Mouse (Mus musculus) stomach, embryonic 16.5 days (tissue): ENCODE data around the gene Dusp3. TPM values are rescaled to one million over a fixed set of nuclear protein-coding genes. Genes with fewer than 3 reads are reported as not detected.

Experiments
- ATAC-seq: fragments of 200-750 bp; cut with Nextera tagmentation; 2 replicates; pipeline ENCODE4 v1.8.0; 2017; ENCODE audit warnings: moderate number of reproducible peaks, moderate TSS enrichment; ENCODE audit not compliant: insufficient read depth, low FRiP score
- H3K27ac ChIP-seq: fragments of 300-500 bp; sonication (generic); 2 replicates; pipeline ENCODE4 v1.5.1; 2014; ENCODE audit warnings: low read length
- H3K27me3 ChIP-seq: fragments of 300-500 bp; sonication (generic); 2 replicates; pipeline ENCODE4 v1.6.1; 2014; ENCODE audit warnings: low read length, control low read depth, mixed read lengths; ENCODE audit not compliant: control insufficient read depth, insufficient read depth
- H3K36me3 ChIP-seq: fragments of 300-500 bp; sonication (generic); 2 replicates; pipeline ENCODE4 v1.6.1; 2014; ENCODE audit warnings: low read length; ENCODE audit not compliant: control insufficient read depth, insufficient read depth
- H3K4me1 ChIP-seq: fragments of 300-500 bp; sonication (generic); 2 replicates; pipeline ENCODE4 v1.6.1; 2014; ENCODE audit warnings: low read length, control low read depth, mixed read lengths; ENCODE audit not compliant: control insufficient read depth, insufficient read depth
- H3K4me2 ChIP-seq: fragments of 300-500 bp; sonication (generic); 2 replicates; pipeline ENCODE4 v1.6.1; 2014; ENCODE audit warnings: low read depth, low read length, mixed read lengths
- H3K4me3 ChIP-seq: fragments of 300-500 bp; sonication (generic); replicated peaks from 2 replicates; pipeline ENCODE4 v1.5.1; 2014; ENCODE audit warnings: mild to moderate bottlenecking, low read length
- H3K9ac ChIP-seq: fragments of 300-500 bp; sonication (generic); 2 replicates; pipeline ENCODE4 v1.6.1; 2014; ENCODE audit warnings: low read length
- H3K9me3 ChIP-seq: fragments of 300-500 bp; sonication (generic); replicated peaks from 2 replicates; pipeline ENCODE4 v1.6.1; 2016; ENCODE audit warnings: low read length, control low read depth; ENCODE audit not compliant: control insufficient read depth
- WGBS: fragments of 180-500 bp; shearing (Covaris S2); extraction: QIAGEN DNeasy Blood & Tissue Kit; methylation state at CpG from one replicate; pipeline ENCODE4 v1.1.7; 2014; 5-methylcytosine and 5-hydroxymethylcytosine counted together
- polyA plus RNA-seq: library from polyadenylated mRNA; unstranded; fragments of >200 nt; fragmentation: Nextera tagmentation; extraction: Ambion mirVana; gene quantifications from 2 replicates; pipeline ENCODE4 v1.2.1, GENCODE M21; 2015

Dusp3 gene
- polyA plus RNA-seq = 26.1 and 26.3 TPM in 2 replicates

GRCm38 (mm10) chr11:101986913-101987312 is at the start of gene Dusp3:
Dusp3 (minus strand) TSS chr11:101987013.
- peaks cover 16% of the 10 kb centered on the region for H3K4me1 ChIP-seq
- H3K4me3 ChIP-seq = no peak within 1 kb of the TSS
- H3K9ac ChIP-seq = no peak within 1 kb of the TSS
- 77% methylated on average over 3 of the region's 3 CpGs for WGBS
- H3K9me3 ChIP-seq = no peaks in the 10 kb centered on the region
- H3K4me2 ChIP-seq = peak within 1 kb of the TSS; percentile 33; the same call in 1 of the 2 replicates
- no peak within 1 kb of the TSS for H3K27ac ChIP-seq
- no peaks in the 10 kb centered on the region for H3K27me3 ChIP-seq
- no peaks in the 10 kb centered on the region for H3K36me3 ChIP-seq
- ATAC-seq = no peak

GRCm38 (mm10) chr11:102036336-102036735 is 49.5 kb upstream of the Dusp3 start:
- no peak overlapping the region for H3K4me3 ChIP-seq
- no peaks in the 10 kb centered on the region for H3K4me1 ChIP-seq
- no peaks in the 10 kb centered on the region for H3K36me3 ChIP-seq
- H3K9ac ChIP-seq = no peak overlapping the region
- no peak overlapping the region for H3K27ac ChIP-seq
- no peaks in the 10 kb centered on the region for H3K27me3 ChIP-seq
- no peaks in the 10 kb centered on the region for H3K9me3 ChIP-seq
- ATAC-seq = no peak
- H3K4me2 ChIP-seq = no peak overlapping the region
- 76% methylated on average over 7 of the region's 7 CpGs for WGBS

GRCm38 (mm10) chr11:102035456-102035960 is 48.7 kb upstream of the Dusp3 start:
- ATAC-seq = no peak
- Histone ChIP-seq H3K9me3 (no peaks in the 10 kb centered on the region), H3K4me1 (no peaks in the 10 kb centered on the region), H3K9ac (no peak overlapping the region), H3K27me3 (no peaks in the 10 kb centered on the region), H3K4me3 (no peak overlapping the region), H3K36me3 (no peaks in the 10 kb centered on the region), H3K4me2 (no peak overlapping the region), H3K27ac (no peak overlapping the region)
- WGBS = 67% methylated on average over 5 of the region's 5 CpGs

GRCm38 (mm10) chr11:102034887-102035286 is 48.1 kb upstream of the Dusp3 start:
- Histone ChIP-seq H3K4me1 (no peaks in the 10 kb centered on the region), H3K9ac (no peak overlapping the region), H3K27ac (no peak overlapping the region), H3K9me3 (no peaks in the 10 kb centered on the region), H3K4me2 (no peak overlapping the region), H3K27me3 (no peaks in the 10 kb centered on the region), H3K4me3 (no peak overlapping the region), H3K36me3 (no peaks in the 10 kb centered on the region)
- ATAC-seq = no peak
- 73% methylated on average over 8 of the region's 8 CpGs for WGBS

GRCm38 (mm10) chr11:102033055-102033591 is 46.3 kb upstream of the Dusp3 start:
- peak; percentile 64; the same call in 1 of the 2 replicates for ATAC-seq
- H3K4me1 ChIP-seq = no peaks in the 10 kb centered on the region
- H3K9ac ChIP-seq = no peak overlapping the region
- 80% methylated on average over 12 of the region's 12 CpGs for WGBS
- H3K4me2 ChIP-seq = no peak overlapping the region
- H3K36me3 ChIP-seq = no peaks in the 10 kb centered on the region
- H3K27ac ChIP-seq = no peak overlapping the region
- H3K9me3 ChIP-seq = no peaks in the 10 kb centered on the region
- no peaks in the 10 kb centered on the region for H3K27me3 ChIP-seq
- no peak overlapping the region for H3K4me3 ChIP-seq

- Histone ChIP-seq H3K4me3 (no peak overlapping the region), H3K36me3 (no peaks in the 10 kb centered on the region), H3K27ac (no peak overlapping the region), H3K4me1 (0 out of 2 replicates have a peak, but pooled peaks cover 1% of the 10 kb centered on the region), H3K27me3 (no peaks in the 10 kb centered on the region), H3K9me3 (no peaks in the 10 kb centered on the region), H3K9ac (no peak overlapping the region), H3K4me2 (no peak overlapping the region)
- ATAC-seq = no peak
- 82% methylated on average over 7 of the region's 7 CpGs for WGBS
Observed at GRCm38 (mm10) chr11:102031149-102031548, 44.3 kb upstream of the Dusp3 start.

- no peaks in the 10 kb centered on the region for H3K9me3 ChIP-seq
- 31% methylated on average over 7 of the region's 7 CpGs for WGBS
- no peaks in the 10 kb centered on the region for H3K36me3 ChIP-seq
- H3K4me2 ChIP-seq = no peak overlapping the region
- H3K27ac ChIP-seq = no peak overlapping the region
- H3K9ac ChIP-seq = no peak overlapping the region
- ATAC-seq = no peak
- H3K27me3 ChIP-seq = no peaks in the 10 kb centered on the region
- H3K4me3 ChIP-seq = no peak overlapping the region
- 0 out of 2 replicates have a peak, but pooled peaks cover 4% of the 10 kb centered on the region for H3K4me1 ChIP-seq
Observed at GRCm38 (mm10) chr11:102029966-102030365, 43.2 kb upstream of the Dusp3 start.

GRCm38 (mm10) chr11:102029304-102029703 is 42.5 kb upstream of the Dusp3 start:
- H3K27me3 ChIP-seq = no peaks in the 10 kb centered on the region
- ATAC-seq = no peak
- H3K36me3 ChIP-seq = no peaks in the 10 kb centered on the region
- WGBS = 69% methylated on average over 4 of the region's 4 CpGs
- H3K27ac ChIP-seq = no peak overlapping the region
- no peak overlapping the region for H3K4me2 ChIP-seq
- no peak overlapping the region for H3K4me3 ChIP-seq
- H3K9ac ChIP-seq = no peak overlapping the region
- H3K4me1 ChIP-seq = 0 out of 2 replicates have a peak, but pooled peaks cover 4% of the 10 kb centered on the region
- no peaks in the 10 kb centered on the region for H3K9me3 ChIP-seq

GRCm38 (mm10) chr11:102028087-102028816 is 41.4 kb upstream of the Dusp3 start, which contains the start of gene Mpp3:
Mpp3 (minus strand) TSS chr11:102028461.
- H3K36me3 ChIP-seq = no peaks in the 10 kb centered on the region
- H3K4me1 ChIP-seq = 0 out of 2 replicates have a peak, but pooled peaks cover 4% of the 10 kb centered on the region
- H3K9ac ChIP-seq = peak within 1 kb of the TSS; percentile 65; the same call in 1 of the 2 replicates
- peak within 1 kb of the TSS; percentile 74 for H3K4me2 ChIP-seq
- no peaks in the 10 kb centered on the region for H3K9me3 ChIP-seq
- no peak for ATAC-seq
- H3K4me3 ChIP-seq = peak within 1 kb of the TSS; percentile 64
- peak within 1 kb of the TSS; percentile 9; the same call in 1 of the 2 replicates for H3K27ac ChIP-seq
- H3K27me3 ChIP-seq = no peaks in the 10 kb centered on the region
- 74% methylated on average over 6 of the region's 6 CpGs for WGBS
